Mouse (Mus musculus) hindbrain, postnatal 0 days (tissue): ENCODE measurements around the gene Depdc7. TPM values are rescaled to one million over a fixed set of nuclear protein-coding genes. Genes with fewer than 3 reads are reported as not detected.

Source experiments
- ATAC-seq: fragments of 200-750 bp; cut with Nextera tagmentation; 2 replicates; pipeline ENCODE4 v1.8.0; 2017; ENCODE audit warnings: mild to moderate bottlenecking, moderate TSS enrichment, moderate library complexity
- DNase-seq: peaks from one replicate; pipeline ENCODE4 v3.0.0-alpha.2; 2015; ENCODE audit warnings: low spot score
- H3K27ac ChIP-seq: fragments of 300-500 bp; sonication (generic); 2 replicates; pipeline ENCODE4 v1.5.1; 2014; ENCODE audit warnings: mild to moderate bottlenecking
- H3K27me3 ChIP-seq: fragments of 300-500 bp; sonication (generic); 2 replicates; pipeline ENCODE4 v1.6.1; 2014; ENCODE audit warnings: low read length, mixed read lengths; ENCODE audit not compliant: insufficient read depth
- H3K36me3 ChIP-seq: fragments of 300-500 bp; sonication (generic); 2 replicates; pipeline ENCODE4 v1.6.1; 2014; ENCODE audit warnings: low read length, mixed read lengths; ENCODE audit not compliant: insufficient read depth
- H3K4me1 ChIP-seq: fragments of 300-500 bp; sonication (generic); 2 replicates; pipeline ENCODE4 v1.6.1; 2014; ENCODE audit warnings: antibody characterized with exemption, low read length, mixed read lengths; ENCODE audit not compliant: insufficient read depth
- H3K4me2 ChIP-seq: fragments of 300-500 bp; sonication (generic); 2 replicates; pipeline ENCODE4 v1.6.1; 2014; ENCODE audit warnings: low read depth, mild to moderate bottlenecking, low read length, moderate library complexity, mixed read lengths
- H3K4me3 ChIP-seq: fragments of 300-500 bp; sonication (generic); 2 replicates; pipeline ENCODE4 v1.5.1; 2014; ENCODE audit warnings: low read length
- H3K9ac ChIP-seq: fragments of 300-500 bp; sonication (generic); replicated peaks from 2 replicates; pipeline ENCODE4 v1.6.1; 2014; ENCODE audit warnings: mild to moderate bottlenecking, low read length, moderate library complexity, mixed read lengths
- H3K9me3 ChIP-seq: fragments of 300-500 bp; sonication (generic); 2 replicates; pipeline ENCODE4 v1.6.1; 2016; ENCODE audit warnings: low read length, mixed read lengths
- CTCF ChIP-seq: IDR thresholded peaks from 2 replicates; pipeline ENCODE4 v1.5.1; 2016; ENCODE audit warnings: antibody characterized with exemption, control low read depth, low read depth
- WGBS: fragments of 180-500 bp; shearing (Covaris S2); extraction: QIAGEN DNeasy Blood & Tissue Kit; methylation state at CpG from one replicate; pipeline ENCODE4 v1.1.7; 2014; 5-methylcytosine and 5-hydroxymethylcytosine counted together
- polyA plus RNA-seq: library from polyadenylated mRNA; unstranded; fragments of >200 nt; fragmentation: Nextera tagmentation; extraction: Ambion mirVana; gene quantifications from 2 replicates; pipeline ENCODE4 v1.2.1, GENCODE M21; 2015
- total RNA-seq: library from RNA; depleted of rRNA; stranded (reverse); fragments of >200 nt; gene quantifications from 2 replicates; pipeline ENCODE4 v1.2.3, GENCODE M21; 2014

The Depdc7 gene
- total and polyA plus RNA-seq, 2 experiments from 2014 or later = 0.59 to 1.3 TPM

DNA sequence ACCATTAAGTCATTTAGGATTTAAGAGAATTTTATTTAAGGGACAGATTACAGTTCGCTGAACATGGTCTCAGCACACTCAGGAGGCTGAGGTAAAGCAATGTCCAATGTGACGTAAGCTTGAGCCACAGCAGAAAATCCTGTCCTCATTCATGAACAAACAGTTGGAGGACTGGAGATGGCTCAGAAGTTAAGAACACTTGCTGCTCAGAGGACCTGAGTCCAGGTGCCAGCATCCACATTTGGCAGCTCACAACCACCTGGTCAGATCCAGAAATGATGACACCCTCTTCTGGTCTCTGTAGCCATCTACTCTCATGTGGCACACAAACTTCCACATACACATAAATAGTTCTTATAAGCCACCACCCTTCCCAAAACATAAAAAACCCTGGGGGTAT lies 3.0 kb downstream of the Depdc7 start:
- WGBS = 91% methylated on average over 2 of the region's 2 CpGs
- H3K27ac ChIP-seq = no peak overlapping the region
- no peaks in the 10 kb centered on the region for H3K36me3 ChIP-seq
- H3K27me3 ChIP-seq = no peaks in the 10 kb centered on the region
- ATAC-seq (no peak), DNase-seq (no peak)
- TF ChIP-seq CTCF = no peak
- H3K4me2 ChIP-seq = no peak overlapping the region
- no peaks in the 10 kb centered on the region for H3K4me1 ChIP-seq
- no peak overlapping the region for H3K4me3 ChIP-seq
- no peaks in the 10 kb centered on the region for H3K9me3 ChIP-seq
- H3K9ac ChIP-seq = no peak overlapping the region

DNA sequence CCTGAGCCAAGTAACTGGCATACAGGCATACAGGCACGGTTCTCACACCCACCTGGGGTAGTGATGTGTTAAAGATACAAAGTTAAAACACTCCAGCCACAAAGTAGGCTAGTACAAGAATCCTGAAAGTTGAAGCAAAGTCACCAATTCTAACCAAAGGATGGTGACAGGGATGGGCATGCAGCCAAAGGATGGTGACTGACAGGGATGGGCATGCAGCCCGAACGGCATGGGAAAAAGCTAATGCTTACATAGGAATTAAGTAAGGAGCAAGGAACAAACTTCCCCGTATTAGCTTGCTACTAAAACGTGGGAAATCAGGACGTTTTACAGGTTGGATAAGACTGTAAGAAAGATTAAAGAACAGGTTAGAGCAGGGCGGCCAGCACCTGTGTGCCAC lies 6.4 kb downstream of the Depdc7 start:
- H3K4me1 ChIP-seq = no peaks in the 10 kb centered on the region
- no peak overlapping the region for H3K27ac ChIP-seq
- H3K4me3 ChIP-seq = no peak overlapping the region
- no peaks in the 10 kb centered on the region for H3K36me3 ChIP-seq
- 61% methylated on average over 7 of the region's 7 CpGs for WGBS
- H3K9me3 ChIP-seq = no peaks in the 10 kb centered on the region
- H3K4me2 ChIP-seq = no peak overlapping the region
- no peak for DNase-seq
- no peak for TF ChIP-seq CTCF
- ATAC-seq = no peak
- H3K27me3 ChIP-seq = no peaks in the 10 kb centered on the region
- H3K9ac ChIP-seq = no peak overlapping the region

DNA sequence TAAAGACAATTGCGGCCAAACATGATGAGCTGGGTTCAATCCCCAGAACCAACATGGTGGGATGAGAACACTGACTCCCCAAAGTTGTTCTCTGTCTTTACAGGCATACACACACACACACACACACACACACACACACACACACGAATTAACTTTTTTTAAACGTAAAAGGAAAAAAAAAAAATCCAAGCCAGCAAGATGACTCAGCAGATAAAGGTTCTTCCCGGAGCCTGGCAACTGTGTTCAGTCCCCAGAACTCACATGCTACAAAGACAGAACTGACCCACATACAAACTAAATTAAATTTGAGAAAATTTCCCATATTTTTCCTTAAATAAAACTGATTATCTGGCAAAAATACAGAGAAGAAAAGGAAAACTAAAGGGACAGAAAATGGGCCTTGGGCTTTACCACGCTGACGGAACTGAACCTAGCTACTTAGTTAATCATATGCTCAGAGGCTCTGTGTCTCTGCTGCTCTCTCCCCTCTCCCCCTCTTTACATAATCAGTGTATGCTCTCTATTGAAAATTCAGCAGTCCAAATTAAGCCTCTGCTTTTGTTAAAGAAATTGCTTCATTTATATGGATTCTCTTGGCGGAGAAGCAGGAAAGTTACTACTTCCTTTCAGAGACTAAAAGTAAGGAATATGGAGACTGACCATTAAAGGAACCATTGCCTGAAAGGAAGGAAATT lies 10.0 kb downstream of the Depdc7 start:
- ATAC-seq = no peak
- H3K9me3 ChIP-seq = no peaks in the 10 kb centered on the region
- no peak overlapping the region for H3K27ac ChIP-seq
- H3K9ac ChIP-seq = no peak overlapping the region
- no peak overlapping the region for H3K4me3 ChIP-seq
- H3K36me3 ChIP-seq = no peaks in the 10 kb centered on the region
- no peak for DNase-seq
- H3K27me3 ChIP-seq = no peaks in the 10 kb centered on the region
- no peak overlapping the region for H3K4me2 ChIP-seq
- H3K4me1 ChIP-seq = no peaks in the 10 kb centered on the region
- TF ChIP-seq CTCF = no peak
- WGBS = 63% methylated on average over 7 of the region's 7 CpGs

DNA sequence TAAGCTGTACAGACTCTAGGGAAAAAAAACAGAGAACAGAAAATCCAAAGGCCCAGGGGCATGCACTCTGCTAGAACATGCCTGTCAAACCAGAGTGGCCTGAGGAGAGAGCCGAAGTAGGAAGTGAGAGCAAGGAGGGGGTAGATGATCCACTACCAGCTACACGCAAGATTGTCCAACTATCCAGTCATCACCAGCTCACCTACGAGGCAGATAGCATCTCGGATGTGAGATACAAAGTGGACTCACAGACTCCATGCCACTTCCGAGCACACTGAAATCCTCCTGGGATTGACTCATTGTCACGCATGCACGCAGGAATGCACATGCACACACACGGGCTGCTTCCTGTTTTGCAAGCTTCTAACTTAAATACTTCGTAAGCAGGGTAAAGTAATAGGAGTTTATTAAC lies 10.6 kb downstream of the Depdc7 start:
- H3K4me1 ChIP-seq = no peaks in the 10 kb centered on the region
- no peak for TF ChIP-seq CTCF
- DNase-seq (no peak), ATAC-seq (no peak)
- no peaks in the 10 kb centered on the region for H3K27me3 ChIP-seq
- no peak overlapping the region for H3K9ac ChIP-seq
- H3K27ac ChIP-seq = no peak overlapping the region
- H3K9me3 ChIP-seq = no peaks in the 10 kb centered on the region
- no peak overlapping the region for H3K4me2 ChIP-seq
- H3K4me3 ChIP-seq = no peak overlapping the region
- no peaks in the 10 kb centered on the region for H3K36me3 ChIP-seq
- WGBS = 86% methylated on average over 9 of the region's 9 CpGs

DNA sequence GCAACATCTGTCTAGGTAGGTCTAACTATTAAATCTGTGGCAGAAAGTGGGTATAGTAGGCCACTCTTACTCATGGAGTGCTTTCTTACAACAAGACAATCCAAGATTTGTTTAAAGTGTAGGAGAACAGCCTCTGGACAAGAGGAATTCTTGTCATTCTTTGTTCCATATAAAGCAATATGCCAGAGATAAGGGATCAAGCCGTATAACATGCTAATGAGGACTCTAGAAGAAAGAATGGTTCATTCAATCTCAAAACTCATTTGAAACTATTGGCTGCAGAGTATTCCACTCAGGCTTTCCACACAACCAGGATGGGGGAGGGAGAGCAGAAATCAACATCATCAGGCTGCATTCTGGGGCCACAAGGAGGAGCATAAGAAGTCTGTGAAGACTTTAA lies 15.3 kb downstream of the Depdc7 start:
- H3K9ac ChIP-seq = no peak overlapping the region
- no peaks in the 10 kb centered on the region for H3K27me3 ChIP-seq
- no peak overlapping the region for H3K4me2 ChIP-seq
- H3K4me1 ChIP-seq = no peaks in the 10 kb centered on the region
- no peak for DNase-seq
- H3K36me3 ChIP-seq = no peaks in the 10 kb centered on the region
- H3K9me3 ChIP-seq = no peaks in the 10 kb centered on the region
- whole genome bisulfite sequencing = 83% methylated on average over 1 of the region's 1 CpGs
- ATAC-seq = no peak
- TF ChIP-seq CTCF = no peak
- no peak overlapping the region for H3K27ac ChIP-seq
- no peak overlapping the region for H3K4me3 ChIP-seq

DNA sequence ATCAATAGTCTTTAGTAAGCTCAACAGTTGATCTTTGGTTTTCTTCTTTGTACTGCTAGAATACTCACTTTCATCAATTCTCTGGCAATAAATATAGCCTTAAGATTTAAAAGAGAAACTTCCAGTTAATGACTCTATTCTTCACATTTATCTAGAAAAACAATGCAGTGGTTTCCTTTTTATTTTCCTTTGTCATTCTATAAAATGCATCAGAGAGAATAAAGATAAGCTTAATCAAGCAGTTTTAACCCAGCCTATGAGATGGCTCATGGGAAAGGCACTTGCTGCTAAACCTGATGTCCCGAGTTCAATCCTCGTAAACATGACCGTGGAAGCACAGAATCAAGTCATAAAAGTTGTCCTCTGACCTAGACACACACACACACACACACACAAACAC lies 20.7 kb downstream of the Depdc7 start:
- Histone ChIP-seq H3K4me1 (no peaks in the 10 kb centered on the region), H3K27ac (no peak overlapping the region), H3K9ac (no peak overlapping the region), H3K27me3 (no peaks in the 10 kb centered on the region), H3K36me3 (no peaks in the 10 kb centered on the region), H3K4me3 (no peak overlapping the region), H3K9me3 (no peaks in the 10 kb centered on the region), H3K4me2 (no peak overlapping the region)
- DNase-seq (no peak), ATAC-seq (no peak)
- WGBS = 93% methylated on average over 3 of the region's 3 CpGs
- TF ChIP-seq CTCF = no peak

DNA sequence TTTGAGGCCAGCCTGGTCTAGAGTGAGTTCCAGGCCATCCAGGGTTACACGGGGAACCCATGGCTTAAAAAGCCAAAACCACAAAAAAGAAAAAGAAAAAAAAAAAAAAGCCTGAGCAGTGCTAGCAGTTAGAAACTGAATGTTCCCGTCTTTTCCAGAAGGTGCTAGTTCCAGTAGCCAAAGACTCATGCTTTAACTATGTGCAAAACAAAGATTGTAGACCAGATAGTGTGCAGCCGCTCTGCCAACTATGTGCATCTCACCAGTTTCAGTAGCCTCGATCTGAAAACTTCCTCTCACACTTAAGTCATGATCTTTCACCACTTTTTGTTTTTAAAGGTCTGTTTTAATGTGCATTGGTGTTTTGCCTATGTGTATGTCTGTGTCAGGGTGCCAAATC lies 24.9 kb downstream of the Depdc7 start:
- Histone ChIP-seq H3K27me3 (no peaks in the 10 kb centered on the region), H3K4me1 (no peaks in the 10 kb centered on the region), H3K27ac (no peak overlapping the region), H3K9ac (no peak overlapping the region), H3K4me3 (no peak overlapping the region), H3K36me3 (no peaks in the 10 kb centered on the region), H3K9me3 (no peaks in the 10 kb centered on the region), H3K4me2 (no peak overlapping the region)
- no peak for TF ChIP-seq CTCF
- 94% methylated on average over 4 of the region's 4 CpGs for WGBS
- no peak for DNase-seq
- ATAC-seq = no peak
